Mouse (Mus musculus): Measurements from ENCODE around the gene 1600012H06Rik.
"Not testable (repeated sequence)": the region's sequence is repeated elsewhere in the genome, so short reads cannot be mapped to it uniquely, and the experiment has no call there.

The 1600012H06Rik gene

GRCm38 (mm10) chr17:14993139-14993832, 50.3 kb downstream of the 1600012H06Rik start:
- in situ Hi-C loops (cut with MboI, MseI): loop anchor here (5.0 to 25.0 kb wide), 3 partner anchors 36 to 719 kb away; partner anchors contain the start of genes 1600012H06Rik (in 1 of the 2), Chd1 (in 1 of the 2) and Wdr27 (in 1 of the 2)

DNA sequence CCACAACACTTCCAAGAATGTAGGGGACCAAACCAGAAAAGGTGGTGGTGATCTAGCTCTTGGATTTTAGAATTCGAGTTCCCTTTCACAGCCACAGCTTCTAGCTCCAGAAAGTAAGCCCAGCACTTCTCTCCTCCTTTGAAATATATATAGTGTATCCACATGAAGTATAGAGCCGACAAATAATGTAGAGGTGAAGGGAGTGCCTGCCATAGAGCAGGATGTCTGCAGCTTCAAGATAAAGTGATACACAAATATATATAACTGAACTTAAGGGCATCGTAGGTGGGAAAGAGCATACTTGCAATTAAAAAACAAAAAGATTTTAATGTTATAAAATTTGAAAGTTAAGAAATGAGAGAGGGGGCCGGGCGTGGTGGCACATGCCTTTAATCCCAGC, 51.2 kb downstream of the 1600012H06Rik start:
- in situ Hi-C loops (cut with MboI, MseI): loop anchor here (5.0 to 25.0 kb wide), 3 partner anchors 37 to 718 kb away; partner anchors contain the start of genes 1600012H06Rik (in 1 of the 2), Chd1 (in 1 of the 2) and Wdr27 (in 1 of the 2)

GRCm38 (mm10) chr17:15000047-15000446, 57.1 kb downstream of the 1600012H06Rik start:
- in situ Hi-C loops (cut with MboI, MseI): not testable (repeated sequence)

DNA sequence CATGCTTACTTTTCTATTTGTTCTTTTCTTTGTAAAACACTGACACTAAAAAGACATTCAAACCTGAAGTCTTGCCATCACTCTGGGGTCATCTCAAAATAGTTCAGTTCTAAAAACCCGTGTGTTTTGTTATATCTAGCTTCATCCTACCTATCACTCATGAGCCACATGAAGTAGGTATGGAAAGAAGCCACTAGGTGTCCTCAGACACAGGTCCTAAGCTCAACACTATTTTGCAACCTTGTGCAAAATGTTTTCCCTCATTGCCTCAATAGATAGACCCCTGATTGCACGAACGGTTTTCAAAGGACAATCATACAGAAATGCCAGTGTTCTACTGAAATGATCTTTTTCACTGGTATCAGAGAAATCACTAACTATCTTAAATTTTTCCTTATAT, 66.1 kb downstream of the 1600012H06Rik start:
- in situ Hi-C loops (cut with MboI, MseI): not testable (repeated sequence)

Data from T-helper 17 cell (primary cell).